Comparison of ENCODE assay signal across 24 mouse cellular contexts in the genomic region with DNA sequence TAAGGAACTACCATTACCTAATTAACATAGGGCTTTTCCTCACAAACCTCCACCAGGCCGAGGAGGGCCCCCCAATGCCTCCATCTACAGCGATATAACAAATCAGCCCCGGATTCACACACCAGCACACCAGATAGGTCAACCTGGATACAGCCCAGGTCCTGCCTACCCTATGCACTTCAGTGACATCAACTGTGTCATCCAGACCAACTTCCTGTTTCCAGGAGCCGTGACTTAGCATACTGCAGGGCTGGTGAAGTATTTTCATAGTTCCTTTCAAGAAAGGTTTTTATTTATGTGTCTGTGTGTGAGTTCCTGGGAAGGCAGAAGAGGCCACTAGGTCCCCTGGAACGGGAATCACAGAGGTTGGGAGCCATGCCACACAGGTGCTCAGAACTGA. TPM values are rescaled to one million over a fixed set of nuclear protein-coding genes. Genes with fewer than 3 reads are reported as not detected.
DNase-seq lines count a peak whose midpoint lies in the region; ATAC-seq and TF ChIP-seq lines count a peak whose summit lies in the region.
"Had no signal": no experiment of that assay in that cellular context is flagged by ENCODE, and none has a peak within 500 bp of the region (broad histone marks: within the 10 kb centered on the region; RNA-seq: fewer than 3 reads in every experiment).

No protein-coding gene starts in this region.

- intact Hi-C loops in left cerebral cortex, postnatal 4 days (cut with DNase I) = no loop called here

- H3K27ac ChIP-seq in MEL (ENCODE audit: control insufficient read depth, low read depth, low read length) = no peak overlapping the region
- H3K27ac ChIP-seq: embryonic facial prominence, embryonic 15.5 days; forebrain, embryonic 10.5 days; heart, embryonic 13.5 days; hindbrain, embryonic 12.5 days had no signal

- TF ChIP-seq POLR2A in MEL (IDR thresholded peaks at IDR 0.05; ENCODE audit: control insufficient read depth in 1 of 2, insufficient read depth in 1 of 2, low read depth in 1 of 2, low read length in 2 of 2, poor library complexity in 1 of 2) = no peak

- no peak overlapping the region for H3K9ac ChIP-seq in MEL (ENCODE audit: control insufficient read depth, low read depth, low read length, poor library complexity, severe bottlenecking)
- H3K9ac ChIP-seq: embryonic facial prominence, embryonic 15.5 days; heart, embryonic 13.5 days; hindbrain, embryonic 12.5 days had no signal

- no peak for TF ChIP-seq EP300 in MEL (IDR thresholded peaks at IDR 0.05; ENCODE audit: low read depth in 1 of 2, low read length in 2 of 2)

- peak; percentile 95 to 97 for ATAC-seq in hematopoietic stem cell, adult 5-6 weeks (replicated peaks in 1 of 2; ENCODE audit: insufficient read depth in 1 of 2, low FRiP score in 2 of 2, low TSS enrichment in 1 of 2, low read depth in 1 of 2, poor library complexity in 2 of 2, severe bottlenecking in 2 of 2)
- peak; percentile 91 for ATAC-seq in neutrophil, adult 5-6 weeks (ENCODE audit: extremely low read depth, insufficient number of reproducible peaks, low FRiP score, poor library complexity, severe bottlenecking)
- ATAC-seq: activated CD4-positive, CD25-positive, alpha-beta regulatory T cell, adult 4 months; forebrain, embryonic 14.5 days; hindbrain, embryonic 16.5 days; inflammation-experienced regulatory T-cells, adult 6 months; Patski had no signal

- no peak for TF ChIP-seq RAD21 in MEL (IDR thresholded peaks at IDR 0.05; ENCODE audit: low read depth, low read length)

- H3K79me2 ChIP-seq in MEL (ENCODE audit: control insufficient read depth, insufficient read depth, low read length, poor library complexity) = no peaks in the 10 kb centered on the region

- DNase-seq in 416B (ENCODE audit: low read depth) = peak; percentile 46
- DNase-seq in MEL (ENCODE audit: low read depth, low spot score) = peak; percentile 61
- no peak for DNase-seq in lung, postnatal 10 days
- DNase-seq in layer of hippocampus, adult 11-12 months (ENCODE audit: low spot score) = no peak
- no peak for DNase-seq in left cerebral cortex, postnatal 4 days
- DNase-seq: adrenal gland, adult 2 months; adrenal gland, postnatal 25 days; cerebellum, adult 2 months; cerebellum, postnatal 10 days; embryo, embryonic 11 days; gastrocnemius, postnatal 10 days; heart, postnatal 36 days had no signal

- TF ChIP-seq CTCF in MEL (IDR thresholded peaks at IDR 0.05 in 2 of 3, conservative IDR thresholded peaks at IDR 0.05 in 1 of 3; ENCODE audit: control insufficient read depth in 1 of 3, insufficient read depth in 1 of 3, low read depth in 2 of 3, low read length in 3 of 3, poor library complexity in 1 of 3, severe bottlenecking in 1 of 3) = no peak

- H3K4me3 ChIP-seq in MEL (ENCODE audit: control insufficient read depth in 1 of 2, insufficient read depth in 1 of 2, low read depth in 2 of 2, low read length in 2 of 2) = no peak overlapping the region
- H3K4me3 ChIP-seq: embryonic facial prominence, embryonic 15.5 days; erythroblast, embryonic 14.5 days; forebrain, embryonic 10.5 days; heart, embryonic 13.5 days; hindbrain, embryonic 12.5 days had no signal

- no peaks in the 10 kb centered on the region for H3K9me3 ChIP-seq in MEL (replicated peaks; ENCODE audit: insufficient read depth, low read length)
- H3K9me3 ChIP-seq: embryonic facial prominence, embryonic 15.5 days; heart, embryonic 13.5 days; hindbrain, embryonic 12.5 days had no signal

- H3K27me3 ChIP-seq in MEL (ENCODE audit: control insufficient read depth in 1 of 2, insufficient read depth in 2 of 2, low read length in 2 of 2) = no peaks in the 10 kb centered on the region
- H3K27me3 ChIP-seq: embryonic facial prominence, embryonic 15.5 days; heart, embryonic 13.5 days; hindbrain, embryonic 12.5 days; Patski had no signal

- H3K36me3 ChIP-seq in MEL (ENCODE audit: control insufficient read depth in 1 of 2, insufficient read depth in 2 of 2, low read length in 2 of 2) = peaks cover 0 to 2% of the 10 kb centered on the region in 2 experiments; a peak in 1 of 4 replicates

- H3K4me1 ChIP-seq in MEL (ENCODE audit: control insufficient read depth in 1 of 2, insufficient read depth in 2 of 2, low read length in 2 of 2) = no peaks in the 10 kb centered on the region
- H3K4me1 ChIP-seq: embryonic facial prominence, embryonic 15.5 days; forebrain, embryonic 10.5 days; heart, embryonic 13.5 days; hindbrain, embryonic 12.5 days had no signal

TF ChIP-seq in MEL, 35 proteins besides CTCF, POLR2A, EP300 and RAD21:
- TF ChIP-seq CHD1 (IDR thresholded peaks at IDR 0.05; ENCODE audit: low read depth, low read length) = no peak

RNA-seq across cellular contexts. Expression of a gene that starts 43.9 kb away (rescaled TPM):
- 5.6 and 7.4 TPM in 2 replicates for total RNA-seq in MEL (2012; rRNA removed)
- 1 to 10 TPM in 1 of 2 experiments, not detected in 1; 9.9 TPM for polyA plus RNA-seq in MEL (2012; ENCODE audit: insufficient read depth in 1 of 2, insufficient read length in 2 of 2, low read depth in 1 of 2, low replicate concordance in 2 of 2, missing spikeins in 1 of 2)
- total RNA-seq in hematopoietic stem cell, adult 5-6 weeks (2017) = 24.0 and 32.1 TPM in 2 replicates
- 8.7 and 15.1 TPM in 2 replicates for total RNA-seq in neutrophil, adult 5-6 weeks (2017)
- 10 to 100 TPM; 61.0 to 65.0 TPM for total RNA-seq in left cerebral cortex, postnatal 4 days (2021)

Comparison
In these comparisons a context has a peak if more than half of its experiments do, and no peak if none do; other contexts are left out.
1. DNase-seq: peak in 416B (single experiment) and MEL (single experiment); none in lung, postnatal 10 days (single experiment), layer of hippocampus, adult 11-12 months (single experiment) and left cerebral cortex, postnatal 4 days (single experiment).